Comparison of ENCODE assay signal across 22 mouse cellular contexts in genomic region chr15:82230098-82230611, GRCm38 (mm10). TPM values are rescaled to one million over a fixed set of nuclear protein-coding genes. Genes with fewer than 3 reads are reported as not detected.
DNase-seq lines count a peak whose midpoint lies in the region; ATAC-seq and TF ChIP-seq lines count a peak whose summit lies in the region.
"Had no signal": no experiment of that assay in that cellular context is flagged by ENCODE, and none has a peak within 500 bp of the region (broad histone marks: within the 10 kb centered on the region; RNA-seq: fewer than 3 reads in every experiment).

No protein-coding gene starts in this region.

- whole genome bisulfite sequencing in hindbrain, embryonic 10.5 days, result 64% methylated on average over 6 of the region's 6 CpGs
- 67% methylated on average over 6 of the region's 6 CpGs for WGBS in hindbrain, embryonic 14.5 days
- WGBS in embryonic facial prominence, embryonic 10.5 days, result 62% methylated on average over 6 of the region's 6 CpGs
- WGBS in liver, embryonic 14.5 days (ENCODE audit: insufficient replicate concordance), result 45% methylated on average over 6 of the region's 6 CpGs

- H3K9me3 ChIP-seq in hindbrain, embryonic 10.5 days, result no peaks in the 10 kb centered on the region
- H3K9me3 ChIP-seq in hindbrain, embryonic 14.5 days (ENCODE audit: control insufficient read depth, low read length), result no peaks in the 10 kb centered on the region
- no peaks in the 10 kb centered on the region for H3K9me3 ChIP-seq in embryonic facial prominence, embryonic 10.5 days
- no peaks in the 10 kb centered on the region for H3K9me3 ChIP-seq in liver, embryonic 14.5 days (ENCODE audit: control insufficient read depth, low read length)

- H3K9ac ChIP-seq in hindbrain, embryonic 14.5 days, result no peak overlapping the region
- H3K9ac ChIP-seq in liver, embryonic 14.5 days (replicated peaks), result peak overlapping the region; percentile 59

- intact Hi-C loops in left cerebral cortex, postnatal 36 days (cut with DNase I), result no loop called here

- H3K4me2 ChIP-seq in hindbrain, embryonic 14.5 days (replicated peaks), result no peak overlapping the region
- peak overlapping the region; percentile 69 for H3K4me2 ChIP-seq in liver, embryonic 14.5 days (ENCODE audit: low read depth)

- peak; percentile 36 for DNase-seq in cerebellum, adult 11-12 months
- DNase-seq in cerebellum, postnatal 4 days (ENCODE audit: low spot score in 2 of 2), result no peak
- no peak for DNase-seq in hindbrain, embryonic 10.5 days (ENCODE audit: low spot score)
- no peak for DNase-seq in hindbrain, embryonic 14.5 days (ENCODE audit: low spot score)
- DNase-seq in embryonic facial prominence, embryonic 10.5 days (ENCODE audit: low spot score), result no peak
- DNase-seq in liver, embryonic 14.5 days (ENCODE audit: low read depth in 3 of 3, low spot score in 3 of 3), result peak in 1 of 3 experiments; percentile 39
- DNase-seq in left cerebral cortex, postnatal 36 days (ENCODE audit: low spot score in 2 of 2), result no peak
- DNase-seq in thymus, adult 18-20 months, result no peak
- DNase-seq: adrenal gland, postnatal 25 days; heart, adult 11 months; heart, postnatal 10 days; kidney, adult 11 months; kidney, postnatal 10 days; layer of hippocampus, adult 9-11 months; right cerebral cortex, adult 18-20 months; thymus, postnatal 14 days had no signal

- TF ChIP-seq EP300 in liver, embryonic 14.5 days (IDR thresholded peaks at IDR 0.05; ENCODE audit: low read depth), result no peak; the same call in 1 of the 2 replicates

- H3K27ac ChIP-seq in hindbrain, embryonic 10.5 days, result peak overlapping the region; percentile 41
- H3K27ac ChIP-seq in hindbrain, embryonic 14.5 days, result no peak overlapping the region
- H3K27ac ChIP-seq in embryonic facial prominence, embryonic 10.5 days (replicated peaks), result peak overlapping the region; percentile 8
- peak overlapping the region; percentile 90 for H3K27ac ChIP-seq in liver, embryonic 14.5 days

- TF ChIP-seq CTCF in liver, embryonic 14.5 days (IDR thresholded peaks at IDR 0.05; ENCODE audit: low read depth), result no peak

- H3K36me3 ChIP-seq in hindbrain, embryonic 10.5 days, result peaks cover 21% of the 10 kb centered on the region
- H3K36me3 ChIP-seq in hindbrain, embryonic 14.5 days (replicated peaks; ENCODE audit: control insufficient read depth, insufficient read depth), result no peaks in the 10 kb centered on the region
- H3K36me3 ChIP-seq in embryonic facial prominence, embryonic 10.5 days (replicated peaks), result peaks cover 18% of the 10 kb centered on the region
- H3K36me3 ChIP-seq in liver, embryonic 14.5 days (replicated peaks; ENCODE audit: control insufficient read depth, insufficient read depth, low read depth), result no peaks in the 10 kb centered on the region

- H3K4me1 ChIP-seq in hindbrain, embryonic 10.5 days (replicated peaks), result peaks cover 26% of the 10 kb centered on the region
- H3K4me1 ChIP-seq in hindbrain, embryonic 14.5 days (replicated peaks; ENCODE audit: control insufficient read depth, insufficient read depth, low read length), result peaks cover 9% of the 10 kb centered on the region; the same call in 1 of the 2 replicates
- H3K4me1 ChIP-seq in embryonic facial prominence, embryonic 10.5 days, result peaks cover 29% of the 10 kb centered on the region
- peaks cover 21 to 26% of the 10 kb centered on the region in 2 experiments for H3K4me1 ChIP-seq in liver, embryonic 14.5 days (replicated peaks; ENCODE audit: control insufficient read depth in 2 of 2, insufficient read depth in 2 of 2, low read length in 1 of 2)

- ATAC-seq in hindbrain, embryonic 14.5 days (ENCODE audit: low FRiP score), result no peak
- peak; percentile 73 for ATAC-seq in liver, embryonic 14.5 days (ENCODE audit: insufficient read depth)
- ATAC-seq: hindbrain, embryonic 16.5 days; lung, postnatal 0 days had no signal

- H3K4me3 ChIP-seq in hindbrain, embryonic 10.5 days, result no peak overlapping the region
- H3K4me3 ChIP-seq in hindbrain, embryonic 14.5 days (replicated peaks; ENCODE audit: low read length), result no peak overlapping the region
- no peak overlapping the region for H3K4me3 ChIP-seq in embryonic facial prominence, embryonic 10.5 days
- H3K4me3 ChIP-seq in liver, embryonic 14.5 days (ENCODE audit: insufficient read depth in 1 of 2, low read depth in 2 of 2, low read length in 2 of 2), result no peak overlapping the region; a peak in 1 of 4 replicates
- H3K4me3 ChIP-seq: erythroblast, embryonic 14.5 days had no signal

- H3K27me3 ChIP-seq in hindbrain, embryonic 10.5 days (ENCODE audit: insufficient read depth, poor library complexity, severe bottlenecking), result peaks cover 17% of the 10 kb centered on the region
- H3K27me3 ChIP-seq in hindbrain, embryonic 14.5 days (ENCODE audit: control insufficient read depth, insufficient read depth, low read length), result no peaks in the 10 kb centered on the region
- H3K27me3 ChIP-seq in embryonic facial prominence, embryonic 10.5 days (replicated peaks; ENCODE audit: low read depth, poor library complexity, severe bottlenecking), result peaks cover 16% of the 10 kb centered on the region
- H3K27me3 ChIP-seq in liver, embryonic 14.5 days (ENCODE audit: control insufficient read depth, insufficient read depth, low read length), result peaks cover 4% of the 10 kb centered on the region

RNA-seq across cellular contexts. Expression of gene Tnfrsf13c, which starts 6.0 kb away (rescaled TPM):
- 0.18 and 0.46 TPM in 2 replicates for polyA plus RNA-seq in hindbrain, embryonic 10.5 days (2016; fragmentation: Nextera tagmentation; extraction: Ambion mirVana)
- polyA plus RNA-seq in hindbrain, embryonic 14.5 days (2014; fragmentation: Nextera tagmentation; extraction: Ambion mirVana), result 0.51 and 0.68 TPM in 2 replicates
- polyA plus RNA-seq in embryonic facial prominence, embryonic 10.5 days (2016; fragmentation: Nextera tagmentation; extraction: Ambion mirVana), result 0.10 and 0.75 TPM in 2 replicates
- 0.54 and 0.66 TPM in 2 replicates for polyA plus RNA-seq in liver, embryonic 14.5 days (2012; rRNA removed)
- polyA plus RNA-seq in liver, embryonic 14.5 days (2014; fragmentation: Nextera tagmentation; extraction: Ambion mirVana), result 0.14 and 0.58 TPM in 2 replicates
- total RNA-seq in left cerebral cortex, postnatal 36 days (2021), result 1 to 10 TPM in 1 of 2 experiments, under 1 TPM in 1; 0.22 to 1.1 TPM
- total RNA-seq: gastrocnemius, adult 8-10 months had no signal

RNA-seq across cellular contexts. Expression of gene Cenpm, which starts 14.4 kb away (rescaled TPM):
- 86.2 and 92.6 TPM in 2 replicates for polyA plus RNA-seq in hindbrain, embryonic 10.5 days (2016; fragmentation: Nextera tagmentation; extraction: Ambion mirVana)
- polyA plus RNA-seq in hindbrain, embryonic 14.5 days (2014; fragmentation: Nextera tagmentation; extraction: Ambion mirVana), result 17.0 and 18.0 TPM in 2 replicates
- 81.5 and 82.5 TPM in 2 replicates for polyA plus RNA-seq in embryonic facial prominence, embryonic 10.5 days (2016; fragmentation: Nextera tagmentation; extraction: Ambion mirVana)
- polyA plus RNA-seq in liver, embryonic 14.5 days (2012; rRNA removed), result 19.1 and 21.6 TPM in 2 replicates
- 42.1 and 45.1 TPM in 2 replicates for polyA plus RNA-seq in liver, embryonic 14.5 days (2014; fragmentation: Nextera tagmentation; extraction: Ambion mirVana)
- 1 to 10 TPM; 3.1 to 4.1 TPM for total RNA-seq in left cerebral cortex, postnatal 36 days (2021)
- total RNA-seq: gastrocnemius, adult 8-10 months had no signal

RNA-seq across cellular contexts. Expression of gene Shisa8, which starts 17.5 kb away (rescaled TPM):
- polyA plus RNA-seq in hindbrain, embryonic 10.5 days (2016; fragmentation: Nextera tagmentation; extraction: Ambion mirVana), result 1.6 and 1.8 TPM in 2 replicates
- polyA plus RNA-seq in hindbrain, embryonic 14.5 days (2014; fragmentation: Nextera tagmentation; extraction: Ambion mirVana), result 3.4 and 6.3 TPM in 2 replicates
- polyA plus RNA-seq in embryonic facial prominence, embryonic 10.5 days (2016; fragmentation: Nextera tagmentation; extraction: Ambion mirVana), result 0.35 and 0.38 TPM in 2 replicates
- polyA plus RNA-seq in liver, embryonic 14.5 days (2012; rRNA removed), result 0.15 and 0.19 TPM in 2 replicates
- 0.05 and 0.09 TPM in 2 replicates for polyA plus RNA-seq in liver, embryonic 14.5 days (2014; fragmentation: Nextera tagmentation; extraction: Ambion mirVana)
- total RNA-seq in left cerebral cortex, postnatal 36 days (2021), result 1 to 10 TPM; 3.6 to 4.7 TPM
- total RNA-seq: gastrocnemius, adult 8-10 months had no signal
- polyA plus RNA-seq: stomach, embryonic 16.5 days had no signal

RNA-seq across cellular contexts. Expression of gene 1500009C09Rik, which starts 22.0 kb away (rescaled TPM):
- polyA plus RNA-seq in hindbrain, embryonic 10.5 days (2016; fragmentation: Nextera tagmentation; extraction: Ambion mirVana), result 0.17 and 1.5 TPM in 2 replicates
- polyA plus RNA-seq in hindbrain, embryonic 14.5 days (2014; fragmentation: Nextera tagmentation; extraction: Ambion mirVana), result 10.2 and 13.2 TPM in 2 replicates
- polyA plus RNA-seq in embryonic facial prominence, embryonic 10.5 days (2016; fragmentation: Nextera tagmentation; extraction: Ambion mirVana), result not detected in 2 replicates
- polyA plus RNA-seq in liver, embryonic 14.5 days (2012; rRNA removed), result 0.02 and 0.11 TPM in 2 replicates
- polyA plus RNA-seq in liver, embryonic 14.5 days (2014; fragmentation: Nextera tagmentation; extraction: Ambion mirVana), result not detected in 2 replicates
- 100 to 1,000 TPM in 1 of 2 experiments, 10 to 100 TPM in 1; 97.8 to 105 TPM for total RNA-seq in left cerebral cortex, postnatal 36 days (2021)
- total RNA-seq: adrenal gland, postnatal 25 days; gastrocnemius, adult 8-10 months; heart, postnatal 10 days; megakaryocyte progenitor cell, adult 5-6 weeks had no signal
- polyA plus RNA-seq: erythroblast, embryonic 14.5 days; lung, postnatal 0 days; stomach, embryonic 16.5 days had no signal

RNA-seq across cellular contexts. Expression of gene Sept3, which starts 44.5 kb away (rescaled TPM):
- polyA plus RNA-seq in hindbrain, embryonic 10.5 days (2016; fragmentation: Nextera tagmentation; extraction: Ambion mirVana), result 72.8 and 111 TPM in 2 replicates
- polyA plus RNA-seq in hindbrain, embryonic 14.5 days (2014; fragmentation: Nextera tagmentation; extraction: Ambion mirVana), result 375 and 410 TPM in 2 replicates
- 49.4 and 55.6 TPM in 2 replicates for polyA plus RNA-seq in embryonic facial prominence, embryonic 10.5 days (2016; fragmentation: Nextera tagmentation; extraction: Ambion mirVana)
- polyA plus RNA-seq in liver, embryonic 14.5 days (2012; rRNA removed), result 0.12 and 0.61 TPM in 2 replicates
- polyA plus RNA-seq in liver, embryonic 14.5 days (2014; fragmentation: Nextera tagmentation; extraction: Ambion mirVana), result 0.09 TPM in 1 of 2 replicates, not detected in the other
- 100 to 1,000 TPM; 503 to 533 TPM for total RNA-seq in left cerebral cortex, postnatal 36 days (2021)
- polyA plus RNA-seq: erythroblast, embryonic 14.5 days had no signal
